8 mouse cellular contexts compared by ENCODE assay signal in genomic region chr11:94212489-94212836, GRCm38 (mm10). TPM values are rescaled to one million over a fixed set of nuclear protein-coding genes. Genes with fewer than 3 reads are reported as not detected.
DNase-seq lines count a peak whose midpoint lies in the region; ATAC-seq and TF ChIP-seq lines count a peak whose summit lies in the region.

No protein-coding gene starts in this region.

- H3K27ac ChIP-seq in heart, embryonic 11.5 days (ENCODE audit: low read depth, low read length): peak overlapping the region; percentile 99
- peak overlapping the region; percentile 51; the same call in 1 of the 2 replicates for H3K27ac ChIP-seq in ES-E14 (ENCODE audit: insufficient read depth, low read depth, low read length, poor library complexity, severe bottlenecking)
- peak overlapping the region; percentile 79 for H3K27ac ChIP-seq in forebrain, embryonic 16.5 days (ENCODE audit: low read length)
- H3K27ac ChIP-seq in liver, embryonic 14.5 days: peak overlapping the region; percentile 38; the same call in 1 of the 2 replicates

- ATAC-seq in heart, embryonic 11.5 days (replicated peaks; ENCODE audit: insufficient number of reproducible peaks, low FRiP score, low TSS enrichment): no peak
- ATAC-seq in forebrain, embryonic 16.5 days: no peak
- no peak for ATAC-seq in liver, embryonic 14.5 days (ENCODE audit: insufficient read depth)
- no peak for ATAC-seq in activated CD4-positive, CD25-positive, alpha-beta regulatory T cell, adult 4 months

- no peak for TF ChIP-seq CTCF in liver, embryonic 14.5 days (IDR thresholded peaks at IDR 0.05; ENCODE audit: low read depth)

- no peaks in the 10 kb centered on the region for H3K27me3 ChIP-seq in heart, embryonic 11.5 days (ENCODE audit: control insufficient read depth, insufficient read depth, low read length)
- no peaks in the 10 kb centered on the region for H3K27me3 ChIP-seq in forebrain, embryonic 16.5 days (replicated peaks; ENCODE audit: control insufficient read depth, insufficient read depth, low read length)
- H3K27me3 ChIP-seq in liver, embryonic 14.5 days (ENCODE audit: control insufficient read depth, insufficient read depth, low read length): no peaks in the 10 kb centered on the region

- peak overlapping the region; percentile 98 for H3K9ac ChIP-seq in heart, embryonic 11.5 days (ENCODE audit: low read depth, low read length)
- peak overlapping the region; percentile 93 for H3K9ac ChIP-seq in ES-E14 (ENCODE audit: insufficient read depth, low read depth, low read length, poor library complexity, severe bottlenecking)
- H3K9ac ChIP-seq in forebrain, embryonic 16.5 days (replicated peaks; ENCODE audit: low read depth, low read length): peak overlapping the region; percentile 83
- H3K9ac ChIP-seq in liver, embryonic 14.5 days (replicated peaks): peak overlapping the region; percentile 70

- H3K4me3 ChIP-seq in heart, embryonic 11.5 days (ENCODE audit: low read depth, low read length): peak overlapping the region; percentile 96
- H3K4me3 ChIP-seq in ES-E14 (ENCODE audit: insufficient read depth in 1 of 2, low read depth in 1 of 2, low read length in 2 of 2, poor library complexity in 1 of 2, severe bottlenecking in 1 of 2): peak overlapping the region; percentile 80 to 94
- H3K4me3 ChIP-seq in forebrain, embryonic 16.5 days (replicated peaks; ENCODE audit: low read length): peak overlapping the region; percentile 76
- peak overlapping the region; percentile 62 to 85 for H3K4me3 ChIP-seq in liver, embryonic 14.5 days (ENCODE audit: insufficient read depth in 1 of 2, low read depth in 2 of 2, low read length in 2 of 2)

- WGBS in heart, embryonic 11.5 days (ENCODE audit: insufficient replicate concordance): under 1% methylated on average over 7 of the region's 7 CpGs
- 0% methylated on average over 7 of the region's 7 CpGs for WGBS in forebrain, embryonic 16.5 days
- 8% methylated on average over 7 of the region's 7 CpGs for WGBS in liver, embryonic 14.5 days (ENCODE audit: insufficient replicate concordance)

- no peak for DNase-seq in heart, adult 8-10 months (ENCODE audit: low spot score)
- no peak for DNase-seq in ES-E14 (ENCODE audit: low read depth, low spot score)
- DNase-seq in liver, embryonic 14.5 days (ENCODE audit: low read depth in 3 of 3, low spot score in 3 of 3): no peak
- DNase-seq in urinary bladder, adult 18-20 months (ENCODE audit: low spot score in 2 of 2): no peak
- no peak for DNase-seq in retina, embryonic 14.5 days (ENCODE audit: low spot score)

- peaks cover 6% of the 10 kb centered on the region; the same call in 1 of the 2 replicates for H3K4me1 ChIP-seq in heart, embryonic 11.5 days (ENCODE audit: control insufficient read depth, insufficient read depth, low read length)
- H3K4me1 ChIP-seq in ES-E14 (ENCODE audit: control insufficient read depth in 2 of 2, insufficient read depth in 2 of 2, low read length in 2 of 2, poor library complexity in 1 of 2): peaks cover 3 to 8% of the 10 kb centered on the region in 2 experiments; a peak in 2 of 4 replicates
- peaks cover 20% of the 10 kb centered on the region for H3K4me1 ChIP-seq in forebrain, embryonic 16.5 days (replicated peaks; ENCODE audit: control insufficient read depth, insufficient read depth, low read length)
- H3K4me1 ChIP-seq in liver, embryonic 14.5 days (replicated peaks; ENCODE audit: control insufficient read depth in 2 of 2, insufficient read depth in 2 of 2, low read length in 1 of 2): peaks cover 5 to 7% of the 10 kb centered on the region in 2 experiments; a peak in 2 of 4 replicates

- TF ChIP-seq EP300 in liver, embryonic 14.5 days (IDR thresholded peaks at IDR 0.05; ENCODE audit: low read depth): no peak

- peaks cover 9% of the 10 kb centered on the region for H3K36me3 ChIP-seq in heart, embryonic 11.5 days (ENCODE audit: control insufficient read depth, insufficient read depth, low read length)
- H3K36me3 ChIP-seq in ES-E14 (ENCODE audit: control insufficient read depth, insufficient read depth, low read length, poor library complexity, severe bottlenecking): peaks cover 12% of the 10 kb centered on the region
- peaks cover 6% of the 10 kb centered on the region; the same call in 1 of the 2 replicates for H3K36me3 ChIP-seq in forebrain, embryonic 16.5 days (ENCODE audit: control insufficient read depth, insufficient read depth)
- peaks cover 8% of the 10 kb centered on the region for H3K36me3 ChIP-seq in liver, embryonic 14.5 days (replicated peaks; ENCODE audit: control insufficient read depth, insufficient read depth, low read depth)

- H3K4me2 ChIP-seq in heart, embryonic 11.5 days: peak overlapping the region; percentile 80
- H3K4me2 ChIP-seq in forebrain, embryonic 16.5 days (ENCODE audit: low read length): peak overlapping the region; percentile 63
- peak overlapping the region; percentile 69 for H3K4me2 ChIP-seq in liver, embryonic 14.5 days (ENCODE audit: low read depth)

- in situ Hi-C loops in ES-E14 (cut with MboI; ENCODE audit: low sequenced_read_pairs in 2 of 2, unreplicated experiment in 2 of 2): no loop called here

- H3K9me3 ChIP-seq in heart, embryonic 11.5 days (replicated peaks; ENCODE audit: control insufficient read depth, low read length): no peaks in the 10 kb centered on the region
- H3K9me3 ChIP-seq in ES-E14 (ENCODE audit: control insufficient read depth, insufficient read depth, low read depth, low read length): no peaks in the 10 kb centered on the region
- H3K9me3 ChIP-seq in forebrain, embryonic 16.5 days (ENCODE audit: control insufficient read depth, low read length): no peaks in the 10 kb centered on the region
- no peaks in the 10 kb centered on the region for H3K9me3 ChIP-seq in liver, embryonic 14.5 days (ENCODE audit: control insufficient read depth, low read length)

TF ChIP-seq in ES-E14, 5 proteins besides CTCF, POLR2A, EP300 and RAD21:
- TF ChIP-seq HCFC1 (IDR thresholded peaks at IDR 0.05; ENCODE audit: borderline replicate concordance, insufficient read depth, low read length) (no peak), CHD2 (IDR thresholded peaks at IDR 0.05; ENCODE audit: low read depth, low read length) (no peak), MAFK (IDR thresholded peaks at IDR 0.05; ENCODE audit: insufficient read depth, low read depth, low read length) (no peak), ZC3H11A (IDR thresholded peaks at IDR 0.05; ENCODE audit: borderline replicate concordance, low read depth, low read length) (no peak), ZNF384 (IDR thresholded peaks at IDR 0.05; ENCODE audit: low read depth, low read length) (no peak)
TF ChIP-seq in ES-E14: peak in this region for 0.

RNA-seq across cellular contexts. Expression of gene Tob1, which starts 1.2 kb away (rescaled TPM):
- 27.3 and 29.7 TPM in 2 replicates for polyA plus RNA-seq in heart, embryonic 11.5 days (2014; fragmentation: Nextera tagmentation; extraction: Ambion mirVana)
- 10 to 100 TPM; 51.3 to 58.4 (median 53.2) TPM for total RNA-seq in heart, adult 8-10 months (2022)
- 10.8 and 11.3 TPM in 2 replicates for total RNA-seq in ES-E14 (2012; rRNA removed)
- polyA plus RNA-seq in forebrain, embryonic 16.5 days (2015; fragmentation: Nextera tagmentation; extraction: Ambion mirVana): 35.1 and 46.0 TPM in 2 replicates
- polyA plus RNA-seq in liver, embryonic 14.5 days (2012; rRNA removed): 7.5 and 7.8 TPM in 2 replicates
- polyA plus RNA-seq in liver, embryonic 14.5 days (2014; fragmentation: Nextera tagmentation; extraction: Ambion mirVana): 8.3 and 9.1 TPM in 2 replicates
- polyA plus RNA-seq in activated CD4-positive, CD25-positive, alpha-beta regulatory T cell, adult 4 months (2017; shearing (Covaris generic)): 1 to 10 TPM; 5.3 to 5.8 TPM

RNA-seq across cellular contexts. Expression of gene Wfikkn2, which starts 33.3 kb away (rescaled TPM):
- 1.1 and 1.8 TPM in 2 replicates for polyA plus RNA-seq in heart, embryonic 11.5 days (2014; fragmentation: Nextera tagmentation; extraction: Ambion mirVana)
- 1 to 10 TPM; 6.8 to 8.1 (median 7.5) TPM for total RNA-seq in heart, adult 8-10 months (2022)
- 0.31 and 0.53 TPM in 2 replicates for total RNA-seq in ES-E14 (2012; rRNA removed)
- polyA plus RNA-seq in forebrain, embryonic 16.5 days (2015; fragmentation: Nextera tagmentation; extraction: Ambion mirVana): 3.5 and 5.3 TPM in 2 replicates
- polyA plus RNA-seq in liver, embryonic 14.5 days (2012; rRNA removed): 0.12 and 0.23 TPM in 2 replicates
- 0.05 and 0.17 TPM in 2 replicates for polyA plus RNA-seq in liver, embryonic 14.5 days (2014; fragmentation: Nextera tagmentation; extraction: Ambion mirVana)
- 1 to 10 TPM in 1 of 2 experiments, under 1 TPM in 1; 0.65 to 1.0 TPM for polyA plus RNA-seq in activated CD4-positive, CD25-positive, alpha-beta regulatory T cell, adult 4 months (2017; shearing (Covaris generic))

Comparison
In these comparisons a context has a peak if more than half of its experiments do, and no peak if none do; other contexts are left out.
1. H3K27ac ChIP-seq: peak in every context shown above with its lines; median percentile 99 in heart, embryonic 11.5 days; 79 in forebrain, embryonic 16.5 days; 51 in ES-E14; 38 in liver, embryonic 14.5 days.